Mouse (Mus musculus) Muller cell, postnatal 12 days (primary cell): ENCODE data around the gene Zfp385b.
A peak's percentile ranks its signal among the peaks of the same experiment; 100 is the strongest.

Experiments used
- DNase-seq: peaks from one replicate; pipeline ENCODE4 v3.0.0-alpha.2; 2015; ENCODE audit errors: inconsistent ontology term

Gene Zfp385b

GRCm38 (mm10) chr2:77386515-77386914 is 432.9 kb downstream of the Zfp385b start:
- DNase-seq, result peak; percentile 19

- DNase-seq, result no peak
Measured at GRCm38 (mm10) chr2:77382766-77383165, 436.7 kb downstream of the Zfp385b start.

DNA sequence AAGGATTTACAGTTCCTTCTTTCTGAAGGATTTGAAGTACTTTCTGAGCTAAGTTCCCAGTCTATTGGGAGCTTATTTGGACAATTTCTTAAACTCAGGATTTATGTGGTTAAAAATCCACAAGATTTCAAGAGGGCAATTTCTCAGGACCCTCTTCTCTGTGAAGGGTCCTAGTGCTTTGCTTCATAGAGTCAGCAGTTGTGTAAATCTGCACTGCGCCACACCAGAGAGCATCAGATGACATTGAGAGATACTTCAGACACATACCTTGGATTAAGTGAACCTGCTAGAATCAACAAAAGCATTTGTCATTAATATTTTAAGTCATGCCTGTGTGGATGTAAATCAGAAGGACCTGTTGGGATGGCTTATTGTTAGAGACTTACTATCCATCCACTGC is 439.5 kb downstream of the Zfp385b start:
- no peak for DNase-seq

DNA sequence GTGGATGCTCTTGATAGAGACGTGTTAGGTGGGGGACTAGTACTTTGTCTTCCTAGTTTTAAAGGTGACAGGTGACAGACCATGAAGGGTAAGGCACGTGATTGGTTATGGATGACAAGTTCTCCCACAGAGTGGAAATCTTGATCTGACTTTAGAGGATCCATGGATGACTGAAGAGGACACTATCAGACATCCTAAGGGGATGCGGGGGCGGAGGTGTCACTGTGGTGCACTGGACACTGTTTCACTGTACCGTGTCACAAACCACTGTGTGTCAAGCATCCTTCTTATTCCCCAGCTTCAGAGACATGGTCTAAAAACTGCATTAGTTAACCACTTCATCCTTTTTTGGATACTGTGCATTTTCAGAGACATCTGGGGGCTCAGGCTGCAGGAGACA is 440.1 kb downstream of the Zfp385b start:
- no peak for DNase-seq

- DNase-seq, result no peak
Measured at GRCm38 (mm10) chr2:77376823-77377222, 442.6 kb downstream of the Zfp385b start.

- DNase-seq, result no peak
Measured at GRCm38 (mm10) chr2:77375155-77375554, 444.3 kb downstream of the Zfp385b start.

GRCm38 (mm10) chr2:77369174-77369573 is 450.3 kb downstream of the Zfp385b start:
- no peak for DNase-seq
